Mouse (Mus musculus): ENCODE measurements around the gene Runx1.
A peak's percentile ranks its signal among the peaks of the same experiment; 100 is the strongest.

Runx1 gene

DNA sequence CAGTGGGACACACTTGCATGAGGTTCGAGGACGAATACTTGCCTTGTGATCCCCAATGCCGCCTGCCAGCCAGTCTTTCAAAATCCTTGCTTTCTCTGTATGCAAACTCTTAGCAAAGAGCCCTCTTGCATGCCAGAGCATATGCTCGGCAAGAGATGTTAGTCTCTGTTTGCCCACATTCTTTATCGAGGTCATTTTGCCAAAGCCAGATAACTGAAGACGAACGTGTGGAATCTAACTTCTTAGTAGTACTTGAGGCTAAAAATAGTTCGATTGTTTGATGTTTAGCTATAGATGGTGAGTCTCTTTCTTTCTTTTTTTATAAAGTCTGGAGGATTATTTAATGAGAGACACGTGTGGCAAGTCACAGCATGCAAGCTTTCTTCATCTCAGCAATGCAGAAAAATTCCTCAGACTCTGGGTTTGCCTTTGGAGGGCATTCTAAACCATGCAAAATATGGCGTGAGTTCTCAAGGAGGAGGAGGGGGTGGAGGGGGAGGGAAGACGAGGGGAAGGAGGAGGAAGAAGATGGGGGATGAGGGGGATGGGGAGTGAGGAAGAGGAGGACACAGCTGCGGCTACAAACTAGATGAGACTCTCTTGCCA is 81.7 kb downstream of the Runx1 start:
- no peak for DNase-seq

DNA sequence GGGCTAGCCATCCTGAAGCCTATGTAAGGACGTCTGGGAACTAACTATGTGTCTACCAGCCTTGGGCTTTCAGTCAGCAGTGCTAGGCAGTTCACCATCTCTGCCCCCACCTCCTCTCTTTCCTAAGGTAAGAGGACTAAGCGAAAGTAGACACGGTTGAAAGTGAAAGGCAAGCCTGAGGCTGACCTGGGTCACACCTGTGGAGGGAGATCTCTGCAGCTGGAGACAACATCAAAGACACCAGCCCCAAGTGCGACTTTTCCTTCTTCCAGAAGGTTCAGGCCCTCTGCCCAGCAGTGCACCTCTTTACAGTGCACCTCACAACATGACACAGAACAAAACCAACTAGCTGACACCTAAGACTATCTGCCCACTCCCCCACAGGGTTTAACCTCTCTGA is 82.2 kb downstream of the Runx1 start:
- DNase-seq: no peak

DNA sequence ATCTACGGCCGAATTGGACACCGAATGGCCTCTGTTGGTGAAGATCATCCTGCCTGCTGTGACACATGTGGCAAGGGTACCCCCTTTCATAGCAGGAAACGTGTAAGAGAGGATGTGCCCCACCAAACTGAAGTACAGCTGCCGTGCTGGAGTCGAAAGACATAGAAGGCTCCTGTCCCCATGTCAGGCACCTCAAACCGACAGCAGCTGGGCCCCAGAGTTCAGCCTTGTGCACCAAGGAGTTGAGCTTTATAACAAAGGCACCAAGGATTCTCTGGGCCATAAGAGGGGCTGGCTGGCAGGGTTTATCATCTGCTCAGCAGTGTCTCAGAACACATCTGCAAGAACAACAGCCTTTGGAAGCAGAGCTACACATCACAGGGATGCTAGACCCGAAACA is 84.6 kb downstream of the Runx1 start:
- DNase-seq: no peak

DNA sequence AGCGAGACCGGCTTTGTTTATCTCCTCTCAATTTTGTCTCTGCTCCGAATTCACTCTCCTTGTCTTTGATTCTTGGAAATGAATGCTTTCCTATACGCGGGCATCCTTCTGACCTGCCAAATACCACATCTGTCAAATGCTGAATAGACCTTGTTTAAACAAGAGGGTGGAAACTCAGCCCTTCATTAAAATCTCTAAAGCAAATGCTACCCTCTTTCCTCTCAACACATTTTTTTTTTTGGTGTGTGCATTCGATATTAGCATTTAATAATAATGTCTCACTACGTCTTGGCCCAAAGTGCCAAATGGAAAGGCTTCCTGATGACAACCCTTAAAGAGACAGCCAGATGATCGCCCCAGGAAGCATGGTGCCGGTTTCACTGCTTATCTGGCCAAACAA is 85.4 kb downstream of the Runx1 start:
- no peak for DNase-seq

DNA sequence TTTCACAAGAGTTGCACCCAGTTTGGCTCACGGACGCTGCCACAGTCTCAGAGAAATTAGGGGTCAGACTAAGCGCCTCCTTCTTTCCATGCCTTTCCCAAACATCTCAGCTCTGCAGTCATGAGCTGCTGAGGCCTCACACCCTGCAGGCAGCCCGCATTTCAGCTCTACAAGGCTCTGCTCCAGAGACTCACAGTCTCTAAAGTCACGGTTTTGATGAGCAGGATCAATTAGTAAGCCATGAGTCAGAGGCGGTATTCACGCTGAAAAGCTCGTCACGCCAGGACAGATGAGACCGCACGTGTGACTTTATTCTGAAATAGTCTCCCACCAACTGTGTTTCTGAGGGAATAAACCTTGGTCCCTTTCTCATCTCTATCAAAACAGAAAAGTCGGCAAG is 86.0 kb downstream of the Runx1 start:
- no peak for DNase-seq

DNA sequence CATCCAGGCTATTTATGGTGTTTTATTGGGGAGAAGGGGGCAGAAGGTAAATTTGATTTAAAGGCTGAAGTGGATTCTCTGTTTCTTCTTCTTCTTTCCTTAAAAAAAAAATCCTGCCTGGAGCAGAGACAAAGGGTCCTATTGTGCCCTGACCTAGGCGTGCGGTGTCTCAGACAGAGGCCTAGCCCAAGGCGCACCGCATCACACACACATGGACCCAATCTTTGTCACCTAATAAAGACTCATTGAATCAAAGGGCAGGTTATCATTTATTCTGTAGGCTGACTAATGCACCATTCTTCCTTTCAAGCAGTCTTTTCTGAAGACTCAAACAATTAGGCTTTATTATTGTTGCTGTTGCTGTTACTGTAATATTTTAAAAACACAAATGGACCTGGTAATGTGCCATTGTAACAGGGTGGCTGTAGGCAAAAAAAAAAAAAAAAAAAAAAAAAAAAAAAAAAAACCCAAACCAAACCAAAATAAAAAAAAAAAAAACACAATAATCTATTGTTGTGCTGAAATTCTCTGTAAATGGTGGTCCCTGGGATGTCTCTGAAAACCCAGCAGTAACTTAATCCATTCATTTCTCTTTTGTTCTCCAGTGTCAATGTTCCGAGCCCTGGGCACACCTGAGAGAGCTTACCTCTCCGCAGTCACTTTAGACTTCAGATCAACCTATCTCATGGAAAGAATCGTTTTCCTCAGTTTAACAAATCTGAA is 86.7 kb downstream of the Runx1 start:
- no peak for DNase-seq

DNA sequence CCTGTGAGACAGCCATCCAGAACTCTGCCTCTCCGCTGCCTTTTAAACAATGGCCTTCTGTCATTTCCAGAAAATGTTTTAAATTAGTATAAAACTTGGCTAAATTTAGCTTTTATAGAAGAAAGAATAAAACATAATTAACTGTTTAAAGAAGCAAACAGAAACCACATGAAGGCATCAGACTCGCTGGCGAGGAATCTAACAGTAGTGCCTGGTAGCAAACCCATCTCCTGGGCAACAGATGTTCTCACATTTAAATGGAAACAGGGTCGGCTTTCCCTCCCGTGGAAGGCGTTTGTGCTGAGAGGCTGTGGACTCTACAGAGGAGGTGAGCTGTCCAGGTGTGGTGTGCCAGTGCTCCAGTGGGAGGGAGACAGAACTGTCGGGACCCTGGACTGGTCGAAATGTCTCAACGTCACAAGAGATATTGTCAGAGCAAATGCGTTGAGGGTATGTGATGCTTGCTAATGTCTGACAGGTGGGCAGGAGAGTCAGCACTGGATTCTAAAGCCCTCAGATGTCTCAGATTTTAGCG is 87.4 kb downstream of the Runx1 start:
- no peak for DNase-seq

DNA sequence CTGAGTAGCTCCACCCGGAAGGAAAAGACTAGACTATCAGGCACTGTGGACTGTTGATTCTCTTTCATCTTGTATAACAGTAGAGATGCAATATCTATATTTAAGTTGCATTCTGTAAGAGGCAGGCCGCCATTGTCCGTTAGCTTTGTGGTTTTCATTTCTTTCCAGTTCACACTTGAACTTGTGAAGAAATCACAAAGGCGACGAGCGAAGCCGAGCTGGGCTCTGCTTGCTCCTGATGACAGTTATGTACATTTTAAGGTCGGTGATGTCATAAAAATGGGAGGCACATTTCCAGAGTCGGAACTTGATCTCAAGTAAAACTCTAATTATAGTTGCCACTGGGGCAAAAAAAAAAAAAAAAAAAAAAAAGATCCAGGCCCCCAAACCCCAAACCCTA is 99.1 kb downstream of the Runx1 start:
- no peak for DNase-seq

DNA sequence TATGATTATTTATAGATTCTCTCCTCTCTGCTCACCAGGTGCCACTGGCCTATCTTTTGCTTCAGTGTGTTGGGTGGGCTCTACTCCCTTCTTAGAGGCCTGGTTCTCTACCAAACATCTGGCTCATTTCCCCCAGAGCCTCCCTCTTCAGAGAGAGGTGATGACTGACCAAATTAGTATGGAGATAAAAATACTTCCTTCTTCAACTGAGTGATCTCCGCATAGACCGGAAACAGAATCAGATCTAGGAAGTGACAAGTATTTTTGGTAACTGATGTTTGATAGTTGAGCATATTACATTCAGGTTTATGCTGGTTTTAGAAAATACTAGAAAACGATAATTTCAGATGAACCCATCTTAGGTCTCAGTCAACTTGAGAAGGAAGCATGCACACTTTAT is 101.4 kb downstream of the Runx1 start:
- no peak for DNase-seq

DNA sequence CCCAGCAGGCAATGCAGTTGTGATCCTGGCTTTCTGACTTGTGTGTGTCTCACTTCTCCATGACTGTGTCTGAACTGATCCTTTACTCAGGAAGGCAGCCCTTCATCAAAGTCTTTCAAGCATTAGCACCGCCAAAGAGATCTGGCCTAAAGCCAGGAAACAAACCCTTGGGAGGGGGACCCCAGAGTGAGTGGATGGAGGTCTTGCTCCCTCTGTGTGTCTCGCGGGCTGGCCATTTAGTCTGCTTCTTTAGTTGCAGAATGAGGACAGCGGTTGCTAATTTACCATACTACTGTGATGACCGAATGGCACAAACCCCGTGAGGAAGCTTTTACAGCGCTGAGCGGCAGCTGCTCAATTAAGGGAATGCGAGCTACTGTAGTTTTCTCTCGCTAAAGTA is 105.3 kb downstream of the Runx1 start:
- DNase-seq: no peak

DNA sequence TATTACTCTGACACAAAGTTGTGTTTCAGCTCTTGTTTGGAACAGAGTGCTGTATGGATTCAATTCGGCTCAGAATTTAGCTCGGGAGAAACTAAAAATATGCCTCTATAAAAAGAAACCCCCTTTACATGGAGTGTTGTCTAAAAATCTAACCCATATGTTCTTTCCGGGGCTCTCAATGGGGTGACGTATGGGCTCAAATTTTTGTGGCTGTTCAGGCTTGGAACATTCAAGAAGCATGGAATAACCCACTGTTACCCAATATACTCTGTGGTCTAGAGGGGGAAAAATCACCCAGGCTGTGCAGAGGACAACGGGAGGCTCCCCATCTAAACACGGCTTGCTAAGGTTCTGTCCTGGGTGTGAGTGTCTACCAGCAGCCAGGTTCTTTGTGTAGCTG is 106.2 kb downstream of the Runx1 start:
- no peak for DNase-seq

DNA sequence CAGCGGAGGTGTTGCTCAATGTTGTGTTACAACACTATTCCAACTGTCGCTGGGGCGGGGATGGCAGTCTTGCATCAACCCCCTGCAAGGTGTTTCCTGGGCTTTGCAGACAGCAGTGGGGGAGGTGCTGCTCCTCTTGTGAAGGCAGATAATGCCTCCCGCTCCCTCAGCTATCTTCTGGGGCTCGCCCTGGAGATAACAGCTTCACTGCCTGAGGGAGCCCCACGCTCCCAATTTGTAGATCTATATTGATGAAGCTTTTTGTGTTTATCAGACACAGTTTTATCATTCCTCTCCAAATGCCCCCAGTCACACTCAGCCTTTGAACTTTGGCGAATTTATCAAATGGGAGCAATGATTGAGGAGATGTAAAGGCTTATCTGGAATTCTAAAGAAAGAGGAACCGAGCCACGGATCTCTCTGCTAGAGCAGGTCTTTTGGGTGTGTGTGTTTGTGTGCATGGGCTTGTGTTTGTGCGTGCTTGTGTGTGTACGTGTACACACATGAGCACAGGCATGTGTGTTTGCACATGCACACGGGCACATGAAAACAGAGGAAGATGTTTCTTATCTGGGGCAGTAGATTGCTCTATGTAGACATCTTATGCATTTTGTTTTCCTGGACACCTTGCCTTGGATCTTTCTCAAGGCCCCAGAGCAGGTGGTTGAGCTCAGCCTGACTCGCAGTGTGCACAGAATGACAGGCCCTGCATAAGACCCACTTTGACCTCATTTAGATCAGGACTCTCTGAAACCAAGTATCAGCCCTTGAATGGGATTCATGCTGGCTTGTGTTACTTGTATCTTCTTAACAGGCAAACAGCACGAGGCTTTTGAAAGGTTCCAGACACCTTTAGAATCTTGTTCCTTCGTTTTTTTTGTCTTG is 110.1 kb downstream of the Runx1 start:
- DNase-seq: no peak

DNA sequence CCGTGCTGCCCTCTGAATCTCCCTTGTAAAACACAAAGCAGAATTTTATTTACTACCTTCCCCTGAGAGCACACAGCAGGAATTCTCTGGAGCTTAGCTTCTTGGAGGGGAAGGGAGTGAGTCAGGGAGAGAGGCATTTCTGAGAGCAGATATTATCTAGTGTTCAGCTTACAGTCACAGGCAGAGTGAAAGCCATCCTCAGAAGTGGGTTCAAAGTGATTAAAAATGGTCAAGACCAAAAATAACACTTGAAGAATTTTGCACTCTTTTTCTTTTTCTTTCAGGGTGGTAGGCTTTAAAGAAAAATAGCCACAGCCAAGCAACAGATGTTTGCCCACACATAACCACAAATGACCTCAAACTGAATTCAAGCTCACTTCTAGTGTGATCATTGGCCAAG is 115.8 kb downstream of the Runx1 start:
- no peak for DNase-seq

DNA sequence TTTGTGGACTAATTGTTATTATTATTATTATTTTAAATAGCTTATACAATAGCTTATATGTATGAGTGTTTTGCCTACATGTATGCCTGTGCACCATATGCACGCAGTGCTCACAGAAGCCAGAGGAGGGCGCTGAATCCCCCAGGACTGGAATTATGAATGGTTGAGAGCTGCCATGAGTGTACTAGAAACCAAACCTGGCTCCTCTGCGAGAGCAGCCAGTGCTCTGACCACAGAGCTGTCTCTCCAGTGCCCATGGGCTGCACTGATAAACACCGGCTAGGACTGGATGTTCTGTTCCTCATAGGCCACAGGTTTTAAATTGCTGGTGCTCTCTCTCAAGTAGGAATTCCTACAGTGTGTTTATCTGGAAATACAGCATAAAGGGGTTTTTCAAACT is 117.2 kb downstream of the Runx1 start:
- no peak for DNase-seq

DNA sequence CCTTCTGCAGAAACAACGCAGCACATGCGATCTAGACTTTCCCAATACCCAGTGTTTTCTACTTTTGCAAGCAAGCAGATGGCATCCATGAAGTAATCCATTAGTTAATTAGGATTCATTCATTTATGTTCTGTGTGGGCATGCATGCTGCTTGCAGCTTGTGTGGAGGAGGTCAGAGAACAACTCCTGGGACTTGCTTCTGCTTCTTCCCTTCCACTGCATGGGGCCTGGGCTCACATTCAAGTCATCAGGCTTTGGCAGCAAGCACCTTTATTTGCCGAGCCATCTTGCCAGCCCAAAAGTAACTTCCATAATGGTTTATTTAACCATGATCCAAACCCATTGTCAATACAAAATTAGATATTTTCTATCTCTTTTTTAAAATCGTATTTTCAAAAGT is 118.2 kb downstream of the Runx1 start:
- DNase-seq: no peak

DNA sequence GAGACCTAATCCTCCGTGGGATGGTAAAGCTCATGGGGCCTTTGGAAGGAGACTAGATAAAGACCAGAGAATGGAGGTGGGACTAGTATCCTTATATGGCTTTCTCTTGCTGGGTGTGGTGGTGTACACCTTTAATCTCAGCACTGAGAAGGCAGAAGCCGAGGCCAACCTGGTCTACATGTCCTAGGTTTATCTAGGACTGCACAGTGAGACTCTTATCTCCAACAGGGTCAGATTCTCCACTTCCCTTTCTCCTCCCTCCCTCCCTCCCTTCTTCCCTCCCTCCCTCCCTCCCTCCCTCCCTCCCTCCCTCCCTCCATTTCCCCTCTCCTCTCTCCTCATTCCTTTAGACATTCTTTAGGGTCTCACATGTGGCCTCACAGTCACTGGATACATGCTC is 118.8 kb downstream of the Runx1 start:
- no peak for DNase-seq

DNA sequence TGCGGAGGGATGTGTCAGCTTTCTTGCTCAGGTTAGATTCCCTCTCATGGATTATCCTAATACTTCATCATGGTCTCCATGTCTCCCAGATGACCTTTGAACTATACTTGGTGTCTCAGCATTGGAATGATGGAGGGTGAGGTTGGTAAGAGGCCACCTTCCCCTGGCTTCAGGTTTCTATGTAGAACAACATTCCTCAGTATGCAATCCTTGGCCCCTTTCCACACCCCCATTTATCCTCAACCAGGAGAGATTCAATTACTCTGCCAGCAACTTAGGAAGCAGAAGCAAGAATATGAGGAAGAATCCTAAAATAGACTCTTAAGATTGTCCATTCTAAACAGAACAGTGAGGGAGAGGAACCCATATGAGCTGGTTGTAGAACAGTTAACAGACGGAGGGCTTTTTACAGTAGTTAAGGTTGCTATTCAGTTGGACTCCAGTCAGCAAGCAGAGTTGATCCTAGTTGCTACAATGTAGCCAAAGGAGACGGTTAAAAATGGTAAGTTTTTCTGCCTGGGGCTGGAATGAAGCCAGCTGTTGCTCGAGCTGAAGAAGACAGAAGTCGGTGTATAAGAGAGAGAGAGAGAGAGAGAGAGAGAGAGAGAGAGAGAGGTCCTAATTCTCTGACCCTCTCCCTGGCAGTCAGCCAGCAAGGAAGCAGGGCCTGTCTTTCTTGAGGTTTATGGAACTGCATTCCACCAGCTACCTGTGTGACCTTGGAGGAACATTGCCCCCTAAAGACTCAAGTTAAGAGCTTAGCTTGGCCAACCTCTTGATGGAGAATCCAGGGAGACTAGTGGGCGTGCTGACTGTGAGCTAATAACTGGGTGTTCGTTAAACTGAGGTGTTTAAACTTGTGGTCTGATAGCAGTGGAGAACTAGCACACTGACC is 120.1 kb downstream of the Runx1 start:
- DNase-seq: peak; percentile 5

DNA sequence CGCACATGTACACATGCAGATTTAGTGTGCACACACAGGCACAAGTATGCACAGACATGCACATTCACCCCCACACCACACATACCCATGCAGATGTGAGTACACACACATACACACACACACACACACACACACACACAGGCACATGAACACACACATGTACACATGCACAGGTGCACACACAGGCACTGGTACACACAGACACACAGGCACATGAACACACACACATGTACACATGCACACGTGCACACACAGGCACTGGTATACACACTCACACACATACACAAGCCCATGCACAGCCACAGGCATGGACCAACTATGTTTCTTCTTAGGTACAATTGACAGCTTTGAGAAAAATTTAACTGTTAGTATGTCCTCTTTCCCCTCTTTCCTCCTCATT is 122.1 kb downstream of the Runx1 start:
- no peak for DNase-seq

DNA sequence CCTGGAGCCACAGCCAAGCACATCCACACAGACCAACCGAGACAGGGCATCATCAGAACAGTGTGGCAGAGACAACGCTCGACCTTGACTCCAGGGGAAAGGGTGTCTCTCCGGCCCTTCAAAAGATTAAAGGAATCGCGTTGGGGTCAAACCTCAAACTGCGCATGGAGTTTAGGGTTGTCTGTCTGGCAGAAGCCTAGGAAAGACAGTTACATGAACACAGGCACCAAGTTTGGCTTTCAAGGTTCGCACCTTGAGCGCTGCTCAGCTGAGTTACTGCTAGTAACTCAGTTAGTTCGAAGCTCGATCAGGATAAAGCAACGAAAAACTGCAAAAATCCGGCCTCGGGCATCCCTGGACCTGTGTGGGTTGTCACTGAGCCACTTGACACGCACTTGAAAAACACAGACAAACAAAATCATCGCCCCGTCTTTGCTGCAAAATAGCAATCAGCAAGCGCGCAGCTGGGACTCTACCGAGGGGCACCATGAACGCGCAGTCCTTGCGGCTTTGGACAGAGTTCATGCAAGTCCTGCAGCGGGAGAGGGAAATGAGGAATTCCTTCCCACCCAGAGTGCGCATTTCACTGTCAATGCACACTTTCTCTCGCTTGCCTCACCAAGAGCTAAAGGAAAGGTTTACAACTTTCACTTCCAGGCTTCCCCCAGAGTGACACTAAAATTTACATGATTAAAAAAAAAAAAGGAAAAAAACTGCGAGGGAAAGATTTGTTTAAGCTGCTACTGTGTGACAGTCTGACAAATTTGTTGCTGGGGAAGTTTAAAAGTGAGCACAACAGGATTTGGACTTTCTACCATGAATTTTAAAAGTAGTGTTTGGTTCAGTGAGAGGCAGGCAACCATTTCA is 126.2 kb downstream of the Runx1 start:
- peak; percentile 6 for DNase-seq

DNA sequence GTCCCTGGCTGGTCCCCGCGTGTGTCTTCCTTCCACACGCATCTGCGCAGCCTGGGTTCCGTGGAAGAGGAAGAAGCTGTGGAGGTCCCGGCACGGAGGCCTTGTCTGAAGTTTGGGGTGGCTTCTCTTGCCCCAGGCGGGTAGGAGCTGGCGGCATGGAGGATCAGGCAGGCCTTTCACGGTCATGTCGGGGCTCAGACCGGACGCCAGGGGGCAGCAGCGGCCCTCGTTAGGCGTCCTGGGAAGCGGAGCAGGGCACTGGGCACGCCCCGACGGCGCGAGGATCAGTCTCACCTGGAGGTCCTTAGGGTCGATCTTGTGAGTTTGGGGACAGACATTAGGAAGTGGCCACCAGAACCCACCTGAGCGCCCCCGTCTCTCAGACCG is 127.3 kb downstream of the Runx1 start:
- DNase-seq: peak; percentile 88

DNA sequence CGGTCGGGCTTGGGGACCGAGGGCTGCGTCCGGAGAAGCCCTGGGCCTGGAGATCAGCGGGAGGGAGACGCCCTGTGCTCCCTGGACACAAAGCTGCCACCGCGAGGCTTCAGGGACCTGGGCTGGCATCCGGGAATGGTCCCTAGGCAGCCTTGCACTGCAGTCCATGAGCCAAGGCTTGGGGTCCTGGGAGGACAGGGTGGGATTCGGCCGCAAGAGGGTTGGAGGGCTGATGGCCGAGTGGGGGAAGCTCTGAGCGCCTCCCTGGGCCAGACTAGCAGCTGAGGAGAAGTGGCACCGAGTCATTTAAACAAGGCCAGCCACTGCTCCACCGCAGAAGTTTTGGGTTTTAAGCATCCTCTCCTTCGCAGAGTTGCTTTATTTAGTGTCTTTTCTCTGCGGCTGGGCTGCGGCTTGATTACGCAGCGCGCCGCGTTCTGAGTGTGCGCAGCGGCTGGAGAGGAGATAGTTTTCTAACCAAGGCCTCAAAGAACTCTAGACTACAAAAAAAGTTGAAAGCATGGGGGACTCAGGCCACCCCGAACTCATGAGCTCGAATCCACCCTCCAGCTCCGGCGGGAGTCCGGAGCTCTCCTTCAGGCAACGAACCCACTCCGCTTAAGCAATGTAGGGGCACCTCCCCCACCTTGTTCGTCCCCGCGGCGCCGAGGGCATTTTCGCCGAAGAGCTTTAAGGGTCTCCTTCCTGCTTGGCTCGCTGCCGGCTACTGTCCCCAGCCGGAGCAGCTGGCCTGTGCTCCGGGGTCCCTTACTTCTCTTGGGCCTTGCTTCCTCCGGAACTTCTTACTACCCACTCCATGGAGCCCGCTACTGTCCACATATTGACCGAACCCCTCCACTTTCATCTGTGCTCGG is 128.0 kb downstream of the Runx1 start:
- no peak for DNase-seq

All from kidney, postnatal 14 days (tissue).